Mouse (Mus musculus) ES-E14 (cell line): ENCODE measurements around the gene Uroc1.

Experiments
- CHD2 ChIP-seq: IDR thresholded peaks from 2 replicates; pipeline ENCODE4 v1.6.1; 2014; ENCODE audit warnings: mild to moderate bottlenecking, low read depth, low read length, inconsistent platforms
- ZNF384 ChIP-seq: IDR thresholded peaks from 2 replicates; pipeline ENCODE4 v1.6.1; 2012; ENCODE audit warnings: low read depth, low read length, inconsistent platforms

- no peak for TF ChIP-seq ZNF384
- no peak for TF ChIP-seq CHD2
Measured at GRCm38 (mm10) chr6:90363301-90363700, 30.2 kb downstream of the Uroc1 start.
